ENCODE assay signal across 24 mouse cellular contexts in genomic region chr11:3548564-3549295, GRCm38 (mm10). TPM values are rescaled to one million over a fixed set of nuclear protein-coding genes. Genes with fewer than 3 reads are reported as not detected.
DNase-seq lines count a peak whose midpoint lies in the region; ATAC-seq and TF ChIP-seq lines count a peak whose summit lies in the region.
"Had no signal": no experiment of that assay in that cellular context is flagged by ENCODE, and none has a peak within 500 bp of the region (broad histone marks: within the 10 kb centered on the region; RNA-seq: fewer than 3 reads in every experiment).

No protein-coding gene starts in this region.

- TF ChIP-seq POLR2A in myocyte (IDR thresholded peaks at IDR 0.05; ENCODE audit: insufficient read length, low read depth): no peak

- no peaks in the 10 kb centered on the region for H3K79me2 ChIP-seq in myocyte (ENCODE audit: control insufficient read depth, insufficient read depth)

- H3K4me2 ChIP-seq in myocyte (ENCODE audit: low read depth): peak overlapping the region; percentile 51
- H3K4me2 ChIP-seq: embryonic facial prominence, embryonic 13.5 days; embryonic facial prominence, embryonic 15.5 days; forebrain, embryonic 13.5 days; forebrain, embryonic 15.5 days had no signal

- H3K36me3 ChIP-seq in myocyte (ENCODE audit: control insufficient read depth, insufficient read depth): no peaks in the 10 kb centered on the region
- H3K36me3 ChIP-seq: embryonic facial prominence, embryonic 13.5 days; embryonic facial prominence, embryonic 15.5 days; forebrain, embryonic 15.5 days; G1E had no signal

- no peak for ATAC-seq in erythroid progenitor cell, adult 5-6 weeks (replicated peaks; ENCODE audit: low FRiP score, poor library complexity, severe bottlenecking)
- ATAC-seq: activated CD4-positive, CD25-positive, alpha-beta regulatory T cell, adult 4 months; forebrain, embryonic 13.5 days; forebrain, embryonic 15.5 days; Patski had no signal

- no peaks in the 10 kb centered on the region for H3K27me3 ChIP-seq in myocyte (ENCODE audit: control insufficient read depth, insufficient read depth, insufficient read length)
- H3K27me3 ChIP-seq: embryonic facial prominence, embryonic 13.5 days; embryonic facial prominence, embryonic 15.5 days; forebrain, embryonic 13.5 days; forebrain, embryonic 15.5 days; Patski had no signal

- H3K4me3 ChIP-seq in myocyte: no peak overlapping the region
- H3K4me3 ChIP-seq: embryonic facial prominence, embryonic 13.5 days; embryonic facial prominence, embryonic 15.5 days; erythroblast, embryonic 14.5 days; forebrain, embryonic 13.5 days; forebrain, embryonic 15.5 days had no signal

- DNase-seq in ES-CJ7 (ENCODE audit: low read depth, low spot score) (peak; percentile 86), R1 (ENCODE audit: low read depth, low spot score) (peak; percentile 98)
- DNase-seq in adrenal gland, adult 2 months: no peak
- DNase-seq in spleen, adult 18-20 months: no peak
- DNase-seq: adrenal gland, postnatal 10 days; adrenal gland, postnatal 25 days; cerebellum, adult 11 months; cerebellum, adult 18-20 months; cerebellum, adult 8-10 months; cerebellum, adult 9-11 months; cerebellum, postnatal 14 days; cerebellum, postnatal 36 days; forebrain, postnatal 0 days had no signal

- H3ac ChIP-seq in myocyte (ENCODE audit: control insufficient read depth, insufficient read length): no peak overlapping the region

TF ChIP-seq in myocyte, 11 proteins besides CTCF, POLR2A, EP300 and RAD21:
- TF ChIP-seq USF1 (IDR thresholded peaks at IDR 0.05; ENCODE audit: low read depth): no peak
- no peak for TF ChIP-seq REST (IDR thresholded peaks at IDR 0.05; ENCODE audit: insufficient read depth, insufficient read length)
- no peak for TF ChIP-seq POLR2AphosphoS2 (IDR thresholded peaks at IDR 0.05; ENCODE audit: insufficient read length, low read depth)
- TF ChIP-seq TCF3 (IDR thresholded peaks at IDR 0.05; ENCODE audit: insufficient read length, low read depth): no peak
- peak in 1 of 3 experiments; percentile 52 for TF ChIP-seq MYOG (IDR thresholded peaks at IDR 0.05; ENCODE audit: control insufficient read depth in 1 of 3, insufficient read depth in 1 of 3, insufficient read length in 2 of 3, low read depth in 2 of 3)
- no peak for TF ChIP-seq CEBPB (IDR thresholded peaks at IDR 0.05; ENCODE audit: insufficient read depth, poor library complexity, severe bottlenecking)
- TF ChIP-seq TCF12 (IDR thresholded peaks at IDR 0.05; ENCODE audit: insufficient read depth, poor library complexity, severe bottlenecking): no peak
- TF ChIP-seq MAX (IDR thresholded peaks at IDR 0.05; ENCODE audit: low read depth): no peak
- TF ChIP-seq E2F4 (IDR thresholded peaks at IDR 0.05; ENCODE audit: insufficient read depth): no peak
- TF ChIP-seq SRF (IDR thresholded peaks at IDR 0.05; ENCODE audit: control insufficient read depth, insufficient read length, low read depth): no peak
- peak in 1 of 3 experiments; percentile 50 for TF ChIP-seq MYOD1 (IDR thresholded peaks at IDR 0.05; ENCODE audit: control insufficient read depth in 1 of 3, insufficient read length in 2 of 3, low read depth in 2 of 3)

RNA-seq across cellular contexts. Expression of gene Smtn, which starts 8.3 kb away (rescaled TPM):
- polyA plus RNA-seq in myocyte (2012; fragmentation: generic; extraction: Trizol): 141 TPM
- total RNA-seq in erythroid progenitor cell, adult 5-6 weeks (2015; ENCODE audit: low replicate concordance): 6.1 TPM in 1 of 2 replicates, not detected in the other
- total RNA-seq in erythroid progenitor cell, adult 5-6 weeks (2017; ENCODE audit: low replicate concordance): 0.39 and 2.9 TPM in 2 replicates
- 10 to 100 TPM; 45.1 to 59.8 TPM for total RNA-seq in adrenal gland, adult 2 months (2021)
- polyA plus RNA-seq in adrenal gland, adult 2 months (2012; rRNA removed): 33.2 and 36.2 TPM in 2 replicates
- total RNA-seq: G1E had no signal
- polyA plus RNA-seq: G1E had no signal

RNA-seq across cellular contexts. Expression of gene Selenom, which starts 34.2 kb away (rescaled TPM):
- polyA plus RNA-seq in myocyte (2012; fragmentation: generic; extraction: Trizol): 270 TPM
- total RNA-seq in erythroid progenitor cell, adult 5-6 weeks (2015; ENCODE audit: low replicate concordance): 1.8 TPM in 1 of 2 replicates, not detected in the other
- total RNA-seq in erythroid progenitor cell, adult 5-6 weeks (2017; ENCODE audit: low replicate concordance): 3.3 TPM in 1 of 2 replicates, not detected in the other
- total RNA-seq in adrenal gland, adult 2 months (2021): 10 to 100 TPM; 31.7 to 54.5 TPM
- 89.0 and 131 TPM in 2 replicates for polyA plus RNA-seq in adrenal gland, adult 2 months (2012; rRNA removed)
- total RNA-seq: G1E had no signal
- polyA plus RNA-seq: G1E had no signal

RNA-seq across cellular contexts. Expression of gene Inpp5j, which starts 44.1 kb away (rescaled TPM):
- 5.8 TPM for polyA plus RNA-seq in myocyte (2012; fragmentation: generic; extraction: Trizol)
- 1.3 TPM in 1 of 2 replicates, not detected in the other for total RNA-seq in erythroid progenitor cell, adult 5-6 weeks (2015; ENCODE audit: low replicate concordance)
- not detected in 2 replicates for total RNA-seq in erythroid progenitor cell, adult 5-6 weeks (2017; ENCODE audit: low replicate concordance)
- total RNA-seq in adrenal gland, adult 2 months (2021): 1 to 10 TPM in 1 of 2 experiments, under 1 TPM in 1; 0.72 to 1.8 TPM
- polyA plus RNA-seq in adrenal gland, adult 2 months (2012; rRNA removed): 1.8 and 2.6 TPM in 2 replicates
- total RNA-seq: common myeloid progenitor, adult 5-6 weeks had no signal
- polyA plus RNA-seq: activated CD4-positive, CD25-positive, alpha-beta regulatory T cell, adult 4 months; erythroblast, embryonic 14.5 days; G1E had no signal

Comparison
In these comparisons a context has a peak if more than half of its experiments do, and no peak if none do; other contexts are left out.
1. DNase-seq: peak in ES-CJ7 (single experiment) and R1 (single experiment); none in adrenal gland, adult 2 months (single experiment) and spleen, adult 18-20 months (0 of 2).
2. RNA of gene Smtn, which starts 8.3 kb away (total RNA-seq): 45.1 to 59.8 TPM in adrenal gland, adult 2 months; 0.39 to 6.1 TPM in erythroid progenitor cell, adult 5-6 weeks; every median in the first group is over 4 times any median in the second.
3. RNA of gene Selenom, which starts 34.2 kb away (total RNA-seq): 31.7 to 54.5 TPM in adrenal gland, adult 2 months; 1.8 to 3.3 TPM in erythroid progenitor cell, adult 5-6 weeks; every median in the first group is over 4 times any median in the second.